In the genomic region with DNA sequence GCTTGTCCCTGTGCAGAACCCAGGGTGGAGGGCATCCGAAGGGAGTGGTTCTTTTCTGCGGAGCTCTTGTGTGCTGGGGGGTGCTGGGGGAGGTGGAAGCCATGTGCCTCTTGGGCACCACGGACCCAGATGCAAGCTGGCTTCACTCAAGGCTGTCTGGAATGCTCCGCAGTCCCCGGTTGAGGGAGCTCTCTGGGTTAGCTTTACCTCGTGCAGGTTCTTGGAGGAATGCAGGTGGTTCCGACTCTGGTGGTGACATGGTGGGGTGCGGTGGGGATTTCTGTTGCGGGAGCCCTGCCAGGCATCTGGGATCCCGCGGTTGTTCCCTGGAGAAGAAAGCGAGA, we compare ENCODE assay signal across 8 mouse cellular contexts. TPM values are rescaled to one million over a fixed set of nuclear protein-coding genes. Genes with fewer than 3 reads are reported as not detected.
A peak's percentile ranks its signal among the peaks of the same experiment; 100 is the strongest.
DNase-seq lines count a peak whose midpoint lies in the region; ATAC-seq and TF ChIP-seq lines count a peak whose summit lies in the region.

No protein-coding gene starts in this region.

- intact Hi-C loops in heart, postnatal 10 days (cut with DNase I): loop anchor here (2.0 to 5.0 kb wide), 2 partner anchors 33 to 95 kb away; a partner anchor contains a TSS

- H3K4me3 ChIP-seq in heart, embryonic 11.5 days (ENCODE audit: low read depth, low read length): peak overlapping the region; percentile 99
- H3K4me3 ChIP-seq in testis, adult 2 months (ENCODE audit: control insufficient read depth, low read depth, low read length): peak overlapping the region; percentile 95
- H3K4me3 ChIP-seq in forebrain, embryonic 16.5 days (replicated peaks; ENCODE audit: low read length): peak overlapping the region; percentile 96
- H3K4me3 ChIP-seq in midbrain, embryonic 10.5 days: peak overlapping the region; percentile 80

- H3K9ac ChIP-seq in heart, embryonic 11.5 days (ENCODE audit: low read depth, low read length): peak overlapping the region; percentile 98
- H3K9ac ChIP-seq in forebrain, embryonic 16.5 days (replicated peaks; ENCODE audit: low read depth, low read length): peak overlapping the region; percentile 80

- no peak for TF ChIP-seq CTCF in testis, adult 2 months (IDR thresholded peaks at IDR 0.05; ENCODE audit: control insufficient read depth, insufficient read depth, insufficient replicate concordance, low read depth, low read length)

- 0 out of 2 replicates have a peak, but pooled peaks have one; percentile 5 for ATAC-seq in heart, embryonic 11.5 days (replicated peaks; ENCODE audit: insufficient number of reproducible peaks, low FRiP score, low TSS enrichment)
- peak; percentile 19 for ATAC-seq in forebrain, embryonic 16.5 days

- no peaks in the 10 kb centered on the region for H3K27me3 ChIP-seq in heart, embryonic 11.5 days (ENCODE audit: control insufficient read depth, insufficient read depth, low read length)
- no peaks in the 10 kb centered on the region for H3K27me3 ChIP-seq in testis, adult 2 months (ENCODE audit: control insufficient read depth, insufficient read depth, low read length)
- no peaks in the 10 kb centered on the region for H3K27me3 ChIP-seq in forebrain, embryonic 16.5 days (replicated peaks; ENCODE audit: control insufficient read depth, insufficient read depth, low read length)
- H3K27me3 ChIP-seq in midbrain, embryonic 10.5 days (ENCODE audit: low read depth, poor library complexity, severe bottlenecking): no peaks in the 10 kb centered on the region

- TF ChIP-seq POLR2A in testis, adult 2 months (IDR thresholded peaks at IDR 0.05; ENCODE audit: control insufficient read depth, low read depth, low read length): no peak

- no peak for DNase-seq in heart, postnatal 10 days
- DNase-seq in testis, postnatal 14 days (ENCODE audit: low spot score): no peak
- peak; percentile 31 for DNase-seq in midbrain, embryonic 10.5 days (ENCODE audit: low spot score)
- DNase-seq in c-Kit-positive CD71-positive TER-119-positive erythroid progenitor cells, embryonic 14.5 days (ENCODE audit: low spot score): no peak
- no peak for DNase-seq in spleen, postnatal 14 days (ENCODE audit: low spot score in 2 of 2)

- H3K4me1 ChIP-seq in heart, embryonic 11.5 days (ENCODE audit: control insufficient read depth, insufficient read depth, low read length): peaks cover 31% of the 10 kb centered on the region
- peaks cover 23% of the 10 kb centered on the region for H3K4me1 ChIP-seq in testis, adult 2 months (ENCODE audit: control insufficient read depth, insufficient read depth, low read length)
- H3K4me1 ChIP-seq in forebrain, embryonic 16.5 days (replicated peaks; ENCODE audit: control insufficient read depth, insufficient read depth, low read length): peaks cover 35% of the 10 kb centered on the region
- H3K4me1 ChIP-seq in midbrain, embryonic 10.5 days: peaks cover 51% of the 10 kb centered on the region

- H3K4me2 ChIP-seq in heart, embryonic 11.5 days: peak overlapping the region; percentile 98
- peak overlapping the region; percentile 79 for H3K4me2 ChIP-seq in forebrain, embryonic 16.5 days (ENCODE audit: low read length)

- peaks cover 19% of the 10 kb centered on the region for H3K36me3 ChIP-seq in heart, embryonic 11.5 days (ENCODE audit: control insufficient read depth, insufficient read depth, low read length)
- H3K36me3 ChIP-seq in testis, adult 2 months (ENCODE audit: control insufficient read depth, insufficient read depth, low read length): no peaks in the 10 kb centered on the region; the same call in 1 of the 2 replicates
- H3K36me3 ChIP-seq in forebrain, embryonic 16.5 days (ENCODE audit: control insufficient read depth, insufficient read depth): peaks cover 23% of the 10 kb centered on the region
- peaks cover 49% of the 10 kb centered on the region for H3K36me3 ChIP-seq in midbrain, embryonic 10.5 days

- no peaks in the 10 kb centered on the region for H3K9me3 ChIP-seq in heart, embryonic 11.5 days (replicated peaks; ENCODE audit: control insufficient read depth, low read length)
- no peaks in the 10 kb centered on the region for H3K9me3 ChIP-seq in forebrain, embryonic 16.5 days (ENCODE audit: control insufficient read depth, low read length)
- H3K9me3 ChIP-seq in midbrain, embryonic 10.5 days (replicated peaks): no peaks in the 10 kb centered on the region

- H3K27ac ChIP-seq in heart, embryonic 11.5 days (ENCODE audit: low read depth, low read length): peak overlapping the region; percentile 97
- peak overlapping the region; percentile 67 for H3K27ac ChIP-seq in testis, adult 2 months (ENCODE audit: control insufficient read depth, insufficient read depth, low read depth, low read length)
- peak overlapping the region; percentile 86 for H3K27ac ChIP-seq in forebrain, embryonic 16.5 days (ENCODE audit: low read length)
- peak overlapping the region; percentile 97 for H3K27ac ChIP-seq in midbrain, embryonic 10.5 days (replicated peaks)

- 2% methylated on average over 12 of the region's 12 CpGs for WGBS in heart, embryonic 11.5 days (ENCODE audit: insufficient replicate concordance)
- under 1% methylated on average over 12 of the region's 12 CpGs for WGBS in forebrain, embryonic 16.5 days
- 1% methylated on average over 12 of the region's 12 CpGs for WGBS in midbrain, embryonic 10.5 days

RNA-seq across cellular contexts. Expression of a gene that starts 1.5 kb away (rescaled TPM):
- 64.4 and 67.8 TPM in 2 replicates for polyA plus RNA-seq in heart, embryonic 11.5 days (2014; fragmentation: Nextera tagmentation; extraction: Ambion mirVana)
- total RNA-seq in heart, postnatal 10 days (2021): 100 to 1,000 TPM; 170 to 183 TPM
- polyA plus RNA-seq in testis, adult 2 months (2012; rRNA removed): 42.5 and 43.0 TPM in 2 replicates
- 78.1 and 79.8 TPM in 2 replicates for polyA plus RNA-seq in forebrain, embryonic 16.5 days (2015; fragmentation: Nextera tagmentation; extraction: Ambion mirVana)
- 90.7 and 103 TPM in 2 replicates for polyA plus RNA-seq in midbrain, embryonic 10.5 days (2016; fragmentation: Nextera tagmentation; extraction: Ambion mirVana)

RNA-seq across cellular contexts. Expression of a gene that starts 29.6 kb away (rescaled TPM):
- polyA plus RNA-seq in heart, embryonic 11.5 days (2014; fragmentation: Nextera tagmentation; extraction: Ambion mirVana): 0.27 TPM in 1 of 2 replicates, not detected in the other
- under 1 TPM; 0.37 to 0.53 TPM for total RNA-seq in heart, postnatal 10 days (2021)
- polyA plus RNA-seq in testis, adult 2 months (2012; rRNA removed): 0.31 and 0.32 TPM in 2 replicates
- polyA plus RNA-seq in forebrain, embryonic 16.5 days (2015; fragmentation: Nextera tagmentation; extraction: Ambion mirVana): 0.44 and 0.60 TPM in 2 replicates
- polyA plus RNA-seq in midbrain, embryonic 10.5 days (2016; fragmentation: Nextera tagmentation; extraction: Ambion mirVana): 0.16 and 0.19 TPM in 2 replicates

RNA-seq across cellular contexts. Expression of a gene that starts 34.4 kb away (rescaled TPM):
- polyA plus RNA-seq in heart, embryonic 11.5 days (2014; fragmentation: Nextera tagmentation; extraction: Ambion mirVana): 50.7 and 52.9 TPM in 2 replicates
- total RNA-seq in heart, postnatal 10 days (2021): 10 to 100 TPM; 23.7 to 25.3 TPM
- polyA plus RNA-seq in testis, adult 2 months (2012; rRNA removed): 24.5 and 26.2 TPM in 2 replicates
- polyA plus RNA-seq in forebrain, embryonic 16.5 days (2015; fragmentation: Nextera tagmentation; extraction: Ambion mirVana): 54.4 and 55.3 TPM in 2 replicates
- 72.6 and 86.4 TPM in 2 replicates for polyA plus RNA-seq in midbrain, embryonic 10.5 days (2016; fragmentation: Nextera tagmentation; extraction: Ambion mirVana)

RNA-seq across cellular contexts. Expression of a gene that starts 47.7 kb away (rescaled TPM):
- polyA plus RNA-seq in heart, embryonic 11.5 days (2014; fragmentation: Nextera tagmentation; extraction: Ambion mirVana): 6.7 and 11.0 TPM in 2 replicates
- 10 to 100 TPM; 13.0 to 17.8 TPM for total RNA-seq in heart, postnatal 10 days (2021)
- 60.9 and 62.9 TPM in 2 replicates for polyA plus RNA-seq in testis, adult 2 months (2012; rRNA removed)
- 17.3 and 19.3 TPM in 2 replicates for polyA plus RNA-seq in forebrain, embryonic 16.5 days (2015; fragmentation: Nextera tagmentation; extraction: Ambion mirVana)
- polyA plus RNA-seq in midbrain, embryonic 10.5 days (2016; fragmentation: Nextera tagmentation; extraction: Ambion mirVana): 12.7 and 15.1 TPM in 2 replicates

RNA-seq across cellular contexts. Expression of a gene that starts 47.8 kb away (rescaled TPM):
- polyA plus RNA-seq in heart, embryonic 11.5 days (2014; fragmentation: Nextera tagmentation; extraction: Ambion mirVana): 8.3 TPM in 2 replicates
- total RNA-seq in heart, postnatal 10 days (2021): 1 to 10 TPM; 2.1 to 2.8 TPM
- polyA plus RNA-seq in testis, adult 2 months (2012; rRNA removed): 1,698 and 1,947 TPM in 2 replicates
- polyA plus RNA-seq in forebrain, embryonic 16.5 days (2015; fragmentation: Nextera tagmentation; extraction: Ambion mirVana): 21.4 and 31.6 TPM in 2 replicates
- polyA plus RNA-seq in midbrain, embryonic 10.5 days (2016; fragmentation: Nextera tagmentation; extraction: Ambion mirVana): 10.1 and 14.2 TPM in 2 replicates
